ENCODE assay signal across 8 mouse cellular contexts in genomic region chr13:23581408-23582218, GRCm38 (mm10). TPM values are rescaled to one million over a fixed set of nuclear protein-coding genes. Genes with fewer than 3 reads are reported as not detected.
DNase-seq lines count a peak whose midpoint lies in the region; ATAC-seq and TF ChIP-seq lines count a peak whose summit lies in the region.

Gene Hist1h4d (plus strand): TSS chr13:23581598.

- peak within 1 kb of the TSS; percentile 83 for H3K4me3 ChIP-seq in gastrocnemius, adult 2 months
- peak within 1 kb of the TSS; percentile 45 for H3K4me3 ChIP-seq in hindbrain, postnatal 0 days (ENCODE audit: low read length)
- peak within 1 kb of the TSS; percentile 88 for H3K4me3 ChIP-seq in megakaryocyte, embryonic 14.5 days (replicated peaks)

- no peaks in the 10 kb centered on the region for H3K36me3 ChIP-seq in hindbrain, postnatal 0 days (ENCODE audit: insufficient read depth, low read length)
- H3K36me3 ChIP-seq in megakaryocyte, embryonic 14.5 days (replicated peaks; ENCODE audit: low read length), result no peaks in the 10 kb centered on the region

- no peaks in the 10 kb centered on the region for H3K9me3 ChIP-seq in hindbrain, postnatal 0 days (ENCODE audit: low read length)
- no peaks in the 10 kb centered on the region for H3K9me3 ChIP-seq in megakaryocyte, embryonic 14.5 days

- under 1% methylated on average over 43 of the region's 43 CpGs for WGBS in hindbrain, postnatal 0 days

- intact Hi-C loops in gastrocnemius, adult 2 months (cut with DNase I), result loop anchor here (5.0 kb wide), 5 partner anchors 41 to 181 kb away; partner anchors contain the start of genes Hist1h1a, Hist1h1e, Hist1h1t and Hist1h2af

- peak; percentile 97 for DNase-seq in ZHBTc4 (ENCODE audit: low read depth, low spot score)
- DNase-seq in gastrocnemius, adult 2 months, result peak; percentile 90
- DNase-seq in hindbrain, postnatal 0 days (ENCODE audit: low spot score), result peak; percentile 98
- peak; percentile 96 to 99 for DNase-seq in left cerebral cortex, adult 8-10 months (ENCODE audit: low spot score in 2 of 2)
- peak; percentile 98 to 99 for DNase-seq in right cerebral cortex, postnatal 10 days (ENCODE audit: low spot score in 2 of 2)
- DNase-seq in urinary bladder, postnatal 25 days (ENCODE audit: low spot score), result peak; percentile 94

- peak within 1 kb of the TSS; percentile 77 for H3K4me2 ChIP-seq in hindbrain, postnatal 0 days (ENCODE audit: low read depth, low read length)

- no peak for TF ChIP-seq CTCF in gastrocnemius, adult 2 months (IDR thresholded peaks at IDR 0.05)
- TF ChIP-seq CTCF in hindbrain, postnatal 0 days (IDR thresholded peaks at IDR 0.05; ENCODE audit: low read depth), result no peak

- peak; percentile 70 for ATAC-seq in common myeloid progenitor, adult 5-6 weeks (replicated peaks; ENCODE audit: low read depth, poor library complexity, severe bottlenecking)
- ATAC-seq in hindbrain, postnatal 0 days, result peak; percentile 93

- H3K27ac ChIP-seq in gastrocnemius, adult 2 months, result peak within 1 kb of the TSS; percentile 81
- peak within 1 kb of the TSS; percentile 67 for H3K27ac ChIP-seq in hindbrain, postnatal 0 days

- H3K27me3 ChIP-seq in hindbrain, postnatal 0 days (ENCODE audit: insufficient read depth, low read length), result no peaks in the 10 kb centered on the region
- H3K27me3 ChIP-seq in megakaryocyte, embryonic 14.5 days (replicated peaks), result no peaks in the 10 kb centered on the region

- H3K9ac ChIP-seq in hindbrain, postnatal 0 days (replicated peaks; ENCODE audit: low read length), result peak within 1 kb of the TSS; percentile 56

- peaks cover 8% of the 10 kb centered on the region; the same call in 1 of the 2 replicates for H3K4me1 ChIP-seq in hindbrain, postnatal 0 days (ENCODE audit: insufficient read depth, low read length)
- H3K4me1 ChIP-seq in megakaryocyte, embryonic 14.5 days, result peaks cover 59% of the 10 kb centered on the region

RNA-seq across cellular contexts. Expression of gene Hist1h4d, which starts in this region (rescaled TPM):
- total RNA-seq in common myeloid progenitor, adult 5-6 weeks (2017), result 1,514 and 1,667 TPM in 2 replicates
- 10 to 100 TPM; 31.0 to 36.0 TPM for total RNA-seq in gastrocnemius, adult 2 months (2021)
- 1,614 and 2,187 TPM in 2 replicates for total RNA-seq in hindbrain, postnatal 0 days (2014; rRNA removed)
- 36.9 and 39.6 TPM in 2 replicates for polyA plus RNA-seq in hindbrain, postnatal 0 days (2015; fragmentation: Nextera tagmentation; extraction: Ambion mirVana)
- 100 to 1,000 TPM; 126 to 155 (median 139) TPM for total RNA-seq in left cerebral cortex, adult 8-10 months (2022)
- 16.4 and 20.4 TPM in 2 replicates for polyA plus RNA-seq in megakaryocyte, embryonic 14.5 days (2012; ENCODE audit: insufficient read depth, low replicate concordance)

Comparison
In these comparisons a context has a peak if more than half of its experiments do, and no peak if none do; other contexts are left out.
1. Peak in every context shown above with its lines: DNase-seq, ATAC-seq, H3K4me3 ChIP-seq and H3K27ac ChIP-seq.